Mouse (Mus musculus): ENCODE results near the gene Eef1akmt4. TPM values are rescaled to one million over a fixed set of nuclear protein-coding genes. Genes with fewer than 3 reads are reported as not detected.

Eef1akmt4 gene
- polyA plus RNA-seq, 1 experiment from 2014 or later: 7.9 TPM

DNA sequence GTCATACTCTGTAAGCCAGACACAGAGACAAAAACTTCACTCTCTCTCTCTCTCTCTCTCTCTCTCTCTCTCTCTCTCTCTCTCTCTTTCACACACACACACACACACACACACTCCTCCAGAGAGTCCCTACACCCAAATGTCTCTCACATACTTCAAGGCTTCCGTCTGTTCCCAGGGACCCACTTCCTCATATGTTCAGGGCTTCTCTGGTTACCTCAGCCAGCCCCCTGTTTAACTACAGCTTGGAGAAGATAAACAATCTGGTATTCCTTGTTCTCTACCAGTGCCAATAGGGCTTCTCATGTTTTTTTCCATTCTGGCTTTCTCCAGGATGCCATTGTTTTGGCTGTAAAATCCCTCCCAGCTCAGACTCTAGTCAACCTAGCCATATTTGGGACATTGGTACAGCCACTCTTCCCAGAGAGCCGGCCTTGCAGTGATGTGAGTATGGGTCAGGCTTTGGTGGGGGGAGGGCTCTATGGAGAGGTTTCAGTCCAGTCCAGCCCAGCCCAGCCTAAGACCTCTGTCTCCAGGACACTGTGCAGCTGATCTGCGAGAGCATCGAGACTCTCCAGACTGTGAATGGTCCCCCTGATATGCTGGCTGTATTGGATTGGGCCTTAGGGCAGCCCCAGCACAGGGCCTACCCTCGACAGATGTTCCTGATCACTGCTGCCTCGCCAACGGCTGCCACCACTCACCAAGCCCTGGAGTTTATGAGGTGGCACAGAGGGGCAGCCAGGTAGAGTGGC is 14.5 kb upstream of the Eef1akmt4 start:
- Histone ChIP-seq H3K27ac (ENCODE audit: low read length) (no peak overlapping the region), H3K4me2 (ENCODE audit: low read length) (no peak overlapping the region), H3K36me3 (ENCODE audit: control insufficient read depth, insufficient read depth, low read length) (peaks cover 2% of the 10 kb centered on the region; the same call in 1 of the 2 replicates), H3K9me3 (replicated peaks; ENCODE audit: control insufficient read depth, low read length, poor library complexity, severe bottlenecking) (no peaks in the 10 kb centered on the region), H3K27me3 (ENCODE audit: control insufficient read depth, insufficient read depth, low read depth, low read length) (peaks cover 12% of the 10 kb centered on the region), H3K4me3 (ENCODE audit: low read depth, low read length) (no peak overlapping the region), H3K9ac (ENCODE audit: low read depth, low read length) (no peak overlapping the region), H3K4me1 (ENCODE audit: control insufficient read depth, insufficient read depth, low read length) (no peaks in the 10 kb centered on the region)
- WGBS: 74% methylated on average over 7 of the region's 7 CpGs
- ATAC-seq: no peak

- Histone ChIP-seq H3K36me3 (ENCODE audit: control insufficient read depth, insufficient read depth, low read length) (peaks cover 16% of the 10 kb centered on the region), H3K4me2 (ENCODE audit: low read length) (no peak overlapping the region), H3K27ac (ENCODE audit: low read length) (no peak overlapping the region), H3K9ac (ENCODE audit: low read depth, low read length) (no peak overlapping the region), H3K4me1 (ENCODE audit: control insufficient read depth, insufficient read depth, low read length) (no peaks in the 10 kb centered on the region), H3K9me3 (replicated peaks; ENCODE audit: control insufficient read depth, low read length, poor library complexity, severe bottlenecking) (no peaks in the 10 kb centered on the region), H3K27me3 (ENCODE audit: control insufficient read depth, insufficient read depth, low read depth, low read length) (no peaks in the 10 kb centered on the region), H3K4me3 (ENCODE audit: low read depth, low read length) (no peak overlapping the region)
- ATAC-seq: no peak
- 62% methylated on average over 5 of the region's 5 CpGs for WGBS
These were observed 10.9 kb upstream of the Eef1akmt4 start for GRCm38 (mm10) chr16:20600511-20600910.

- H3K4me3 ChIP-seq (ENCODE audit: low read depth, low read length): no peak overlapping the region
- no peak overlapping the region for H3K9ac ChIP-seq (ENCODE audit: low read depth, low read length)
- H3K36me3 ChIP-seq (ENCODE audit: control insufficient read depth, insufficient read depth, low read length): peaks cover 33% of the 10 kb centered on the region
- no peaks in the 10 kb centered on the region for H3K27me3 ChIP-seq (ENCODE audit: control insufficient read depth, insufficient read depth, low read depth, low read length)
- H3K4me2 ChIP-seq (ENCODE audit: low read length): no peak overlapping the region
- H3K4me1 ChIP-seq (ENCODE audit: control insufficient read depth, insufficient read depth, low read length): peaks cover 5% of the 10 kb centered on the region
- no peaks in the 10 kb centered on the region for H3K9me3 ChIP-seq (replicated peaks; ENCODE audit: control insufficient read depth, low read length, poor library complexity, severe bottlenecking)
- 65% methylated on average over 9 of the region's 9 CpGs for WGBS
- ATAC-seq: 0 out of 2 replicates have a peak, but pooled peaks have one; percentile 27
- H3K27ac ChIP-seq (ENCODE audit: low read length): no peak overlapping the region
These were observed 6.7 kb upstream of the Eef1akmt4 start for GRCm38 (mm10) chr16:20604705-20605104.

DNA sequence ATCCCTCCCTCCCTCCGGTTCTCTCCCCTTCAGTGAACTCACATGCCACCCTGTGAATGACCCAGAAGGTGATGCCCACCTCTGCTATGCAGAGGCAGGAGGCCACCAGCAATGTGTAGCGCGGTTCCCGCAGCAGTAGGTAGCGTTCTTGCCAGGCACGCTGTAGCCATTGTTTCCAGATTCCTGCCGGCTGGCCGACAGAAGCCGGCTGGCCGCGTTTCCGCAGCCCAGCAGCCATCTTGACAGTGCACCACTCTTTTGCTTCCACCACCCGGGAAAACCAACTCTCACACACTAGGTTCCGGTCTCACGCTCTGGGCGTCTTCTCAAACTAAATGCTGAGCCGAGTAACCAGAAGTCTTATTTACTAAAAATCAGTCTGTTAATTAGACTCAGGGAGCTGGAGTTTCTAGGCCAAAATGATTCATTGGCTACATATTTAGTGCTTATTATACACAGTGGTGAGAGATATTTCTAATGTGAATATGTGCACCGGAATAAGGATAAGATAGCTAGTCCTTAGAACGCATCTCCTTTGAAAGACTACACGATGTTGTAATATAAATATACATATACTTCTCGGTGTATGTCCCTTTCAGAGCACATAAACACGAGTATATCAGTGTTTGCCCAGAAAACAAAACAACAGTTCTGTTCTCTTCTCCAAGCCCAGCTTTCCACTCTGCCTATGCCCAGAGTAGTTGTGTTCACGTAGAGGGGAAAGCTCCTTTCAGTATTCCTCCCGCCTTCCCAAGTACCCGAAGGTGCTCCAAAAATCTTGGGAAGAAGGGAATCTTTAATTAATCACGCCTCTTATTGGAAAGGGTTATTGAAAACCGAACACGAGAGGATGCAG is 664 bp upstream of the Eef1akmt4 start:
- Histone ChIP-seq H3K36me3 (ENCODE audit: control insufficient read depth, insufficient read depth, low read length) (peaks cover 17% of the 10 kb centered on the region), H3K9ac (ENCODE audit: low read depth, low read length) (peak overlapping the region; percentile 95), H3K9me3 (replicated peaks; ENCODE audit: control insufficient read depth, low read length, poor library complexity, severe bottlenecking) (no peaks in the 10 kb centered on the region), H3K27ac (ENCODE audit: low read length) (peak overlapping the region; percentile 89), H3K4me3 (ENCODE audit: low read depth, low read length) (peak overlapping the region; percentile 84), H3K4me2 (ENCODE audit: low read length) (peak overlapping the region; percentile 89), H3K27me3 (ENCODE audit: control insufficient read depth, insufficient read depth, low read depth, low read length) (no peaks in the 10 kb centered on the region), H3K4me1 (ENCODE audit: control insufficient read depth, insufficient read depth, low read length) (peaks cover 20% of the 10 kb centered on the region)
- ATAC-seq: peak; percentile 79
- under 1% methylated on average over 28 of the region's 28 CpGs for WGBS

- under 1% methylated on average over 70 of the region's 83 CpGs for WGBS
- H3K27ac ChIP-seq (ENCODE audit: low read length): peak overlapping the region; percentile 96
These were observed 8.4 kb downstream of the Eef1akmt4 start for GRCm38 (mm10) chr16:20619541-20620398.

DNA sequence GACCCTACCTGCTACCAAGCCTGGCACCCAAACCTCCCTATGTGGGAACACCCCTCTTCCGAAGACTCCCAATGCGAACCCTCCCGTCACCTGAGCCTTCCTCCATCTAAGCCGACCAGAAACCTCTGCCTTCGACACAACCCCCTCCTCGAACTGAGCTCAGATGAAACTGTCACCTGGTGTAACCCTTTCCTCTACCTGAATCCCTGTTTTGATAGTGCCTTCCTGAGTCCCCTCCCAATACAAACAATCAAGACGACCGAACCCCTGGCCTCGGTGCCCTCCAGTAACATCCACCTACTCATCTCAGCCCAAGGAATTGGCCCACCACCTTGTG is 9.0 kb downstream of the Eef1akmt4 start:
- WGBS: under 1% methylated on average over 9 of the region's 9 CpGs
- Histone ChIP-seq H3K36me3 (ENCODE audit: control insufficient read depth, insufficient read depth, low read length) (no peaks in the 10 kb centered on the region), H3K4me2 (ENCODE audit: low read length) (peak overlapping the region; percentile 77), H3K4me1 (ENCODE audit: control insufficient read depth, insufficient read depth, low read length) (peaks cover 13% of the 10 kb centered on the region), H3K4me3 (ENCODE audit: low read depth, low read length) (peak overlapping the region; percentile 89), H3K27me3 (ENCODE audit: control insufficient read depth, insufficient read depth, low read depth, low read length) (no peaks in the 10 kb centered on the region), H3K9me3 (replicated peaks; ENCODE audit: control insufficient read depth, low read length, poor library complexity, severe bottlenecking) (no peaks in the 10 kb centered on the region), H3K9ac (ENCODE audit: low read depth, low read length) (peak overlapping the region; percentile 94), H3K27ac (ENCODE audit: low read length) (peak overlapping the region; percentile 96)
- ATAC-seq: peak; percentile 6

More at GRCm38 (mm10) chr16:20619541-20620398, 8.4 kb downstream of the Eef1akmt4 start:
- peaks cover 13% of the 10 kb centered on the region for H3K4me1 ChIP-seq (ENCODE audit: control insufficient read depth, insufficient read depth, low read length)
- peak overlapping the region; percentile 77 for H3K4me2 ChIP-seq (ENCODE audit: low read length)
- ATAC-seq: peak; percentile 18; the same call in 1 of the 2 replicates
- H3K9me3 ChIP-seq (replicated peaks; ENCODE audit: control insufficient read depth, low read length, poor library complexity, severe bottlenecking): no peaks in the 10 kb centered on the region
- H3K27me3 ChIP-seq (ENCODE audit: control insufficient read depth, insufficient read depth, low read depth, low read length): no peaks in the 10 kb centered on the region
- peak overlapping the region; percentile 89 for H3K4me3 ChIP-seq (ENCODE audit: low read depth, low read length)
- no peaks in the 10 kb centered on the region for H3K36me3 ChIP-seq (ENCODE audit: control insufficient read depth, insufficient read depth, low read length)
- peak overlapping the region; percentile 94 for H3K9ac ChIP-seq (ENCODE audit: low read depth, low read length)

- Histone ChIP-seq H3K4me2 (ENCODE audit: low read length) (peak overlapping the region; percentile 77), H3K27me3 (ENCODE audit: control insufficient read depth, insufficient read depth, low read depth, low read length) (no peaks in the 10 kb centered on the region), H3K36me3 (ENCODE audit: control insufficient read depth, insufficient read depth, low read length) (no peaks in the 10 kb centered on the region), H3K4me3 (ENCODE audit: low read depth, low read length) (peak overlapping the region; percentile 89), H3K4me1 (ENCODE audit: control insufficient read depth, insufficient read depth, low read length) (peaks cover 13% of the 10 kb centered on the region), H3K9me3 (replicated peaks; ENCODE audit: control insufficient read depth, low read length, poor library complexity, severe bottlenecking) (no peaks in the 10 kb centered on the region), H3K27ac (ENCODE audit: low read length) (peak overlapping the region; percentile 96), H3K9ac (ENCODE audit: low read depth, low read length) (peak overlapping the region; percentile 94)
- under 1% methylated on average over 32 of the region's 32 CpGs for WGBS
- peak; percentile 8 for ATAC-seq
These were observed 9.4 kb downstream of the Eef1akmt4 start for GRCm38 (mm10) chr16:20620751-20621190.

DNA sequence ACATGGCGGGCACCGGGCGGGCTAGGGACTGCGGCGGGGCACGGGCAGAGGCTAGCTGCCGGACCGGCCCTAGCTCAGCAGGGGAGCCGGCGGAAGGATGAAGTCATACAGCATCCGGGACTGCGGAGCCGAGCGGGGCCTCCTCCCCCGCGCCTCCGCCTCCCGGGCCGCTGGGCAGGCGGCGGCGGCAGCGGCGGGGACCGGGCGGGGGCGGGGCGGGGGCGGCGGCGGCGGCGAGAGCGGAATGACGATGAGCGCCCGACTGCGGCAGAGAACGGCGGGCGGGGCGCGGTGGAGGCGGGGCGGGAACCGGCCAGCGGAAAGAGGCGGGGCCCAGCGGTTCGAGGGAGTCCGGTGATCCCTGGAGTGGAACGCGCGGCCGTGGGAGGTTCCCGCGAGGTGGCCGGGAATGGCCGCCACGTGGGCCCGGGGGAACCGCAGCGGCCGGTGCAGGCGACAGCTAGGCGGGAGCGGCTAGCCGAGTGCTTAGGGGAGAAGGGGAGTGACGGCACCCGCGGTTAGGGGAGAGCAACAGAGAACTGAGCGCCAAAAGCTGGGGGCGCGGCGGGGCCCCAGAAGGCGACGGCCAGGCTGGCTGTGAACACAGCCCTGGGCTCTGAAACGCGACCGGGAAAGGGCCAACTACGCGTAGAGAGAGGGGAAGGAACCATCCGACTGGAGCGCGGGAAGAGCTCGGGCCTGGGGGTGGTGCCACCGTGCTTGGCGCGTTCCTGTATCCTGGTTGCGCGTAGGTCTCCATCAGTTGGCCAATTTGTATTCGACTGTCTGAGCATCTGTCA is 10.0 kb downstream of the Eef1akmt4 start, which contains the start of gene Camk2n2:
TSS of gene Camk2n2 (minus strand) at position 97 of the 800 bp plus-strand sequence.
- H3K9me3 ChIP-seq (replicated peaks; ENCODE audit: control insufficient read depth, low read length, poor library complexity, severe bottlenecking): no peaks in the 10 kb centered on the region
- H3K4me1 ChIP-seq (ENCODE audit: control insufficient read depth, insufficient read depth, low read length): peaks cover 13% of the 10 kb centered on the region
- H3K4me3 ChIP-seq (ENCODE audit: low read depth, low read length): peak within 1 kb of the TSS; percentile 89
- under 1% methylated on average over 68 of the region's 92 CpGs for WGBS
- H3K27ac ChIP-seq (ENCODE audit: low read length): peak within 1 kb of the TSS; percentile 96
- H3K27me3 ChIP-seq (ENCODE audit: control insufficient read depth, insufficient read depth, low read depth, low read length): no peaks in the 10 kb centered on the region
- no peaks in the 10 kb centered on the region for H3K36me3 ChIP-seq (ENCODE audit: control insufficient read depth, insufficient read depth, low read length)
- ATAC-seq: peak; percentile 63
- peak within 1 kb of the TSS; percentile 94 for H3K9ac ChIP-seq (ENCODE audit: low read depth, low read length)
- peak within 1 kb of the TSS; percentile 77 for H3K4me2 ChIP-seq (ENCODE audit: low read length)

Measured in midbrain, embryonic 16.5 days (tissue).